In genomic region chr11:60366239-60367019, GRCm38 (mm10) we compare ENCODE assay signal across 9 mouse cellular contexts. TPM values are rescaled to one million over a fixed set of nuclear protein-coding genes. Genes with fewer than 3 reads are reported as not detected.
DNase-seq lines count a peak whose midpoint lies in the region; ATAC-seq and TF ChIP-seq lines count a peak whose summit lies in the region.
"Had no signal": no experiment of that assay in that cellular context is flagged by ENCODE, and none has a peak within 500 bp of the region (broad histone marks: within the 10 kb centered on the region; RNA-seq: fewer than 3 reads in every experiment).

No protein-coding gene starts in this region.

- peaks cover 22% of the 10 kb centered on the region for H3K4me1 ChIP-seq in hindbrain, embryonic 10.5 days (replicated peaks)
- H3K4me1 ChIP-seq in hindbrain, postnatal 0 days (ENCODE audit: insufficient read depth, low read length), result no peaks in the 10 kb centered on the region
- peaks cover 70% of the 10 kb centered on the region for H3K4me1 ChIP-seq in E14TG2a.4 (replicated peaks; ENCODE audit: low read depth, low read length)
- peaks cover 23% of the 10 kb centered on the region for H3K4me1 ChIP-seq in limb, embryonic 12.5 days (replicated peaks)

- H3K27ac ChIP-seq in hindbrain, embryonic 10.5 days, result peak overlapping the region; percentile 76
- H3K27ac ChIP-seq in hindbrain, postnatal 0 days, result no peak overlapping the region
- H3K27ac ChIP-seq in limb, embryonic 12.5 days, result peak overlapping the region; percentile 89

- no peaks in the 10 kb centered on the region for H3K27me3 ChIP-seq in hindbrain, embryonic 10.5 days (ENCODE audit: insufficient read depth, poor library complexity, severe bottlenecking)
- no peaks in the 10 kb centered on the region for H3K27me3 ChIP-seq in hindbrain, postnatal 0 days (ENCODE audit: insufficient read depth, low read length)
- H3K27me3 ChIP-seq in E14TG2a.4 (ENCODE audit: insufficient read depth, low read length), result no peaks in the 10 kb centered on the region
- H3K27me3 ChIP-seq in limb, embryonic 12.5 days, result no peaks in the 10 kb centered on the region

- peak overlapping the region; percentile 6; the same call in 1 of the 2 replicates for H3K4me3 ChIP-seq in hindbrain, embryonic 10.5 days
- H3K4me3 ChIP-seq in hindbrain, postnatal 0 days (ENCODE audit: low read length), result no peak overlapping the region
- H3K4me3 ChIP-seq in E14TG2a.4 (replicated peaks; ENCODE audit: low read length), result peak overlapping the region; percentile 43
- H3K4me3 ChIP-seq in limb, embryonic 12.5 days (replicated peaks), result no peak overlapping the region

- H3K4me2 ChIP-seq in hindbrain, postnatal 0 days (ENCODE audit: low read depth, low read length), result no peak overlapping the region
- peak overlapping the region; percentile 15 for H3K4me2 ChIP-seq in limb, embryonic 12.5 days

- no peak for ATAC-seq in hindbrain, postnatal 0 days
- ATAC-seq in limb, embryonic 12.5 days (ENCODE audit: insufficient number of reproducible peaks, insufficient read depth, low FRiP score, low TSS enrichment, low read depth), result peak; percentile 81

- 39% methylated on average over 16 of the region's 16 CpGs for WGBS in hindbrain, embryonic 10.5 days
- WGBS in hindbrain, postnatal 0 days, result 37% methylated on average over 16 of the region's 16 CpGs
- 19% methylated on average over 16 of the region's 16 CpGs for WGBS in limb, embryonic 12.5 days

- H3K9me3 ChIP-seq in hindbrain, embryonic 10.5 days, result no peaks in the 10 kb centered on the region
- no peaks in the 10 kb centered on the region for H3K9me3 ChIP-seq in hindbrain, postnatal 0 days (ENCODE audit: low read length)
- no peaks in the 10 kb centered on the region for H3K9me3 ChIP-seq in E14TG2a.4 (ENCODE audit: low read length)
- no peaks in the 10 kb centered on the region for H3K9me3 ChIP-seq in limb, embryonic 12.5 days

- DNase-seq in hindbrain, embryonic 10.5 days (ENCODE audit: low spot score), result peak; percentile 23
- DNase-seq in hindbrain, postnatal 0 days (ENCODE audit: low spot score), result no peak
- DNase-seq in embryo, embryonic 10.5 days (ENCODE audit: low spot score), result peak; percentile 53
- DNase-seq in layer of hippocampus, postnatal 10 days (ENCODE audit: low spot score in 2 of 2), result no peak
- no peak for DNase-seq in layer of hippocampus, adult 9-10 months (ENCODE audit: low spot score)
- DNase-seq in thymus, postnatal 25 days, result no peak
- DNase-seq: kidney, postnatal 10 days had no signal

- TF ChIP-seq CTCF in hindbrain, postnatal 0 days (IDR thresholded peaks at IDR 0.05; ENCODE audit: low read depth), result no peak
- no peak for TF ChIP-seq CTCF in E14TG2a.4 (conservative IDR thresholded peaks at IDR 0.05; ENCODE audit: low read length)

- no peak overlapping the region for H3K9ac ChIP-seq in hindbrain, postnatal 0 days (replicated peaks; ENCODE audit: low read length)
- peak overlapping the region; percentile 9; the same call in 1 of the 2 replicates for H3K9ac ChIP-seq in limb, embryonic 12.5 days (replicated peaks)

- no peaks in the 10 kb centered on the region for H3K36me3 ChIP-seq in hindbrain, embryonic 10.5 days
- no peaks in the 10 kb centered on the region for H3K36me3 ChIP-seq in hindbrain, postnatal 0 days (ENCODE audit: insufficient read depth, low read length)
- H3K36me3 ChIP-seq in E14TG2a.4 (ENCODE audit: insufficient read depth, low read length), result no peaks in the 10 kb centered on the region
- no peaks in the 10 kb centered on the region for H3K36me3 ChIP-seq in limb, embryonic 12.5 days

RNA-seq across cellular contexts. Expression of gene Drc3, which starts 13.3 kb away (rescaled TPM):
- 2.8 and 6.0 TPM in 2 replicates for polyA plus RNA-seq in hindbrain, embryonic 10.5 days (2016; fragmentation: Nextera tagmentation; extraction: Ambion mirVana)
- 8.4 and 12.4 TPM in 2 replicates for total RNA-seq in hindbrain, postnatal 0 days (2014; rRNA removed)
- polyA plus RNA-seq in hindbrain, postnatal 0 days (2015; fragmentation: Nextera tagmentation; extraction: Ambion mirVana), result 6.8 and 7.9 TPM in 2 replicates
- 2.1 and 2.9 TPM in 2 replicates for polyA plus RNA-seq in limb, embryonic 12.5 days (2016; fragmentation: Nextera tagmentation; extraction: Ambion mirVana)
- total RNA-seq in layer of hippocampus, postnatal 10 days (2021), result 1 to 10 TPM; 6.5 to 7.2 TPM

RNA-seq across cellular contexts. Expression of gene Tom1l2, which starts 13.7 kb away (rescaled TPM):
- polyA plus RNA-seq in hindbrain, embryonic 10.5 days (2016; fragmentation: Nextera tagmentation; extraction: Ambion mirVana), result 21.6 and 30.7 TPM in 2 replicates
- total RNA-seq in hindbrain, postnatal 0 days (2014; rRNA removed), result 109 and 124 TPM in 2 replicates
- polyA plus RNA-seq in hindbrain, postnatal 0 days (2015; fragmentation: Nextera tagmentation; extraction: Ambion mirVana), result 44.7 and 48.2 TPM in 2 replicates
- polyA plus RNA-seq in limb, embryonic 12.5 days (2016; fragmentation: Nextera tagmentation; extraction: Ambion mirVana), result 21.6 and 24.3 TPM in 2 replicates
- 100 to 1,000 TPM; 112 to 114 TPM for total RNA-seq in layer of hippocampus, postnatal 10 days (2021)

RNA-seq across cellular contexts. Expression of gene Gid4, which starts 50.5 kb away (rescaled TPM):
- 26.6 and 30.0 TPM in 2 replicates for polyA plus RNA-seq in hindbrain, embryonic 10.5 days (2016; fragmentation: Nextera tagmentation; extraction: Ambion mirVana)
- 29.8 and 31.1 TPM in 2 replicates for total RNA-seq in hindbrain, postnatal 0 days (2014; rRNA removed)
- polyA plus RNA-seq in hindbrain, postnatal 0 days (2015; fragmentation: Nextera tagmentation; extraction: Ambion mirVana), result 19.7 and 20.4 TPM in 2 replicates
- 28.0 and 29.3 TPM in 2 replicates for polyA plus RNA-seq in limb, embryonic 12.5 days (2016; fragmentation: Nextera tagmentation; extraction: Ambion mirVana)
- total RNA-seq in layer of hippocampus, postnatal 10 days (2021), result 10 to 100 TPM; 38.0 to 39.3 TPM

RNA-seq across cellular contexts. Expression of gene Atpaf2, which starts 51.8 kb away (rescaled TPM):
- 43.0 and 51.9 TPM in 2 replicates for polyA plus RNA-seq in hindbrain, embryonic 10.5 days (2016; fragmentation: Nextera tagmentation; extraction: Ambion mirVana)
- 29.2 and 63.4 TPM in 2 replicates for total RNA-seq in hindbrain, postnatal 0 days (2014; rRNA removed)
- 45.8 and 48.4 TPM in 2 replicates for polyA plus RNA-seq in hindbrain, postnatal 0 days (2015; fragmentation: Nextera tagmentation; extraction: Ambion mirVana)
- 52.6 and 55.9 TPM in 2 replicates for polyA plus RNA-seq in limb, embryonic 12.5 days (2016; fragmentation: Nextera tagmentation; extraction: Ambion mirVana)
- total RNA-seq in layer of hippocampus, postnatal 10 days (2021), result 10 to 100 TPM; 28.3 to 31.8 TPM

Comparison
In these comparisons a context has a peak if more than half of its experiments do, and no peak if none do; other contexts are left out.
1. DNase-seq: peak in hindbrain, embryonic 10.5 days (single experiment) and embryo, embryonic 10.5 days (single experiment); none in hindbrain, postnatal 0 days (single experiment), layer of hippocampus, postnatal 10 days (0 of 2), layer of hippocampus, adult 9-10 months (single experiment) and thymus, postnatal 25 days (single experiment).
2. H3K4me3 ChIP-seq: peak in hindbrain, embryonic 10.5 days (single experiment) and E14TG2a.4 (single experiment); none in hindbrain, postnatal 0 days (single experiment) and limb, embryonic 12.5 days (single experiment).